Mouse (Mus musculus) embryonic facial prominence, embryonic 12.5 days (tissue): ENCODE results near the gene Polr3h. TPM values are rescaled to one million over a fixed set of nuclear protein-coding genes. Genes with fewer than 3 reads are reported as not detected.
"Not testable (repeated sequence)": the region's sequence is repeated elsewhere in the genome, so short reads cannot be mapped to it uniquely, and the experiment has no call there.

Experiments
- ATAC-seq: fragments of 200-750 bp; cut with Nextera tagmentation; 2 replicates; pipeline ENCODE4 v1.8.0; 2017; ENCODE audit not compliant: insufficient number of reproducible peaks, insufficient read depth, low FRiP score, low TSS enrichment
- H3K27ac ChIP-seq: fragments of 300-500 bp; sonication (generic); 2 replicates; pipeline ENCODE4 v1.5.1; 2016; ENCODE audit warnings: mild to moderate bottlenecking
- H3K27me3 ChIP-seq: fragments of 300-500 bp; sonication (generic); 2 replicates; pipeline ENCODE4 v1.6.1; 2016; ENCODE audit warnings: mild to moderate bottlenecking, moderate library complexity
- H3K36me3 ChIP-seq: fragments of 300-500 bp; sonication (generic); 2 replicates; pipeline ENCODE4 v1.6.1; 2016; ENCODE audit warnings: mild to moderate bottlenecking
- H3K4me1 ChIP-seq: fragments of 300-500 bp; sonication (generic); 2 replicates; pipeline ENCODE4 v1.6.1; 2016
- H3K4me2 ChIP-seq: fragments of 300-500 bp; sonication (generic); replicated peaks from 2 replicates; pipeline ENCODE4 v1.6.1; 2016; ENCODE audit warnings: mild to moderate bottlenecking, moderate library complexity
- H3K4me3 ChIP-seq: fragments of 300-500 bp; sonication (generic); 2 replicates; pipeline ENCODE4 v1.5.1; 2016; ENCODE audit warnings: mild to moderate bottlenecking
- H3K9ac ChIP-seq: fragments of 300-500 bp; sonication (generic); 2 replicates; pipeline ENCODE4 v1.6.1; 2016; ENCODE audit warnings: mild to moderate bottlenecking, moderate library complexity
- H3K9me3 ChIP-seq: fragments of 300-500 bp; sonication (generic); 2 replicates; pipeline ENCODE4 v1.6.1; 2016; ENCODE audit warnings: mild to moderate bottlenecking, moderate library complexity
- WGBS: fragments of 180-500 bp; shearing (Covaris S2); methylation state at CpG from one replicate; pipeline ENCODE4 v1.1.7; 2016; 5-methylcytosine and 5-hydroxymethylcytosine counted together
- polyA plus RNA-seq: library from polyadenylated mRNA; unstranded; fragments of >200 nt; fragmentation: Nextera tagmentation; extraction: Ambion mirVana; gene quantifications from 2 replicates; pipeline ENCODE4 v1.2.1, GENCODE M21; 2016

The Polr3h gene
- polyA plus RNA-seq, result 59.3 and 61.3 TPM in 2 replicates

DNA sequence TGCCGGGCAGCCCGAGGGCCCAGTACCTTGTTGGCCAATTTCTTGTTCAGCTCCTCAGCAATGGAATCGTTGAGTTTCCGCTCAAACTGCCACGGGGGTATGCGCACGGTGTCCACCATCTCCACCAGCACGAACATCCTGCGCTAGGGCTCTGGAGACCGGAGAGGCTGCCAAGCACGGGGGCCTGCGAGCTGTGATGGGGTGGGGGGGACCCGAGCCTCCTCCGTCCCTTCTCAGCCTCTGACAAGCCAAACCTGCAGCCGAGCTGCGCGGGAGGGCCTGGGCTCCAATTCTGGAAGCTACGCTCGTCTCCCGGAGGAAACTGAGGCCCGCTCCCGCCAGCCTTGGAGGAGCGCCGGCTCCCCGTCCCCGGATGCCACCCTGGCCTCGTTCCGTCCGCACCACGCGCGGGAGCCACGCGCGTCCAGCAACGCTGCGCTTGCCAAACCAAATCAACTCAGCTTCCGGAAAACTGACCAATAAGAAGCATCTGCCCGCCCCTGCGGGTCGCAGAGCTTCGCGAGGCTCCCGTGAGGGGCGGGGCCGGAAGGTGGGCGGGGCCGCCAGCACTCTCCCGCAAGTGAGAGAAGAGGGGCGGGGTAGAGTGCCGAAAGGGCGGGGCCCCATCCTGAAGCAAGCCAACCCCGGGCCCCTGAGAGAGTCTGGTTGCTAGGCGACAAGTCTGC, at the start of gene Polr3h:
Polr3h (minus strand) TSS at position 481 of the 686 bp plus-strand sequence.
- WGBS, result under 1% methylated on average over 54 of the region's 54 CpGs
- ATAC-seq, result peak; percentile 88
- H3K4me2 ChIP-seq, result peak within 1 kb of the TSS; percentile 95
- peak within 1 kb of the TSS; percentile 47; the same call in 1 of the 2 replicates for H3K27ac ChIP-seq
- H3K4me1 ChIP-seq, result peaks cover 14% of the 10 kb centered on the region
- H3K9me3 ChIP-seq, result no peaks in the 10 kb centered on the region
- peak within 1 kb of the TSS; percentile 80 for H3K4me3 ChIP-seq
- no peaks in the 10 kb centered on the region for H3K27me3 ChIP-seq
- H3K36me3 ChIP-seq, result no peaks in the 10 kb centered on the region
- H3K9ac ChIP-seq, result peak within 1 kb of the TSS; percentile 84

DNA sequence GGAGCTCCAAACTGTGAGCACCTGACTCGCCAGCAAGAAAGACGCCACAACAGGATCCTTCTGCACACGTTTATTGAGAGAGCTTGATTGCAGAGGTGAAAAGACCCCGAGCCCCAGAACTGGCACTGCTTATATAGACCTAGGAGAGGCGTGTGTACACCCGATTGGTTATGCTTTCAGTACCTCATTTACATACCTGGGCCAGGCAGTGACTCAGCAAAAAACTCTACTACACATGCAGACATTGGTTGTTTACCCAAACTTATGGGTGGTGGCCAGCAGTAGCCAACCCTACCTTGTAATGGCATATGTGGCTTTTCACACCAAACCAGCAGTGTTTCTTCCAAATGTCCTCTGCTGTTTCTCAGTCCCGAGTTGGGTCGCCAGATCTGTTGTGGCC, 49.1 kb upstream of the Polr3h start:
- 92% methylated on average over 8 of the region's 8 CpGs for WGBS
- not testable (repeated sequence) for H3K4me3 ChIP-seq, H3K4me1 ChIP-seq, H3K27me3 ChIP-seq, H3K9ac ChIP-seq, H3K9me3 ChIP-seq, H3K4me2 ChIP-seq, H3K27ac ChIP-seq, ATAC-seq, H3K36me3 ChIP-seq

GRCm38 (mm10) chr15:81970498-81970897, 44.5 kb upstream of the Polr3h start:
- 91% methylated on average over 4 of the region's 4 CpGs for WGBS
- not testable (repeated sequence) for H3K36me3 ChIP-seq, H3K4me1 ChIP-seq, H3K9ac ChIP-seq, ATAC-seq, H3K4me2 ChIP-seq, H3K4me3 ChIP-seq, H3K9me3 ChIP-seq, H3K27ac ChIP-seq, H3K27me3 ChIP-seq

DNA sequence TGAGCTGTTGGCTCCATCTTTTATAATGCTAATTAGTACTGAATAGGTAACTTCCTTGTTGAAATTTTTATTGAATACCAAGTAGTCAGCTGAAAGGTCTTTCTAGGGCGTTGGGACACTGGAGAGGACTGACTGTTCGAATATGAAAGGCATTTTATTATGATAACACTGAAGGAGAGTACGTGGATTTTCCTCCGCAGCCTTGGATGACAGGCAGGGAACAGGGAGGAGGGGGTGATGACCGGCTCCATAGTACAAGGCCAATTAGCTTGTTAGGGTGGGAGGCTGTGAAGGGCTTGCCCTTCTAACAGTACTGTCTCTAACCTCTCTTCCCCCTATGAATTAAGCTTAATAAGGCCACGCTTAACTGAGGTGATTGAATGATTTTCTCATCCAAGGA, 43.6 kb upstream of the Polr3h start:
- 75% methylated on average over 6 of the region's 6 CpGs for WGBS
- H3K9me3 ChIP-seq, H3K27me3 ChIP-seq, H3K9ac ChIP-seq, H3K36me3 ChIP-seq, H3K4me1 ChIP-seq, H3K4me3 ChIP-seq, ATAC-seq, H3K4me2 ChIP-seq, H3K27ac ChIP-seq: not testable (repeated sequence)

GRCm38 (mm10) chr15:81969173-81969572, 43.1 kb upstream of the Polr3h start:
- no peak overlapping the region for H3K4me3 ChIP-seq

GRCm38 (mm10) chr15:81968447-81968846, 42.4 kb upstream of the Polr3h start:
- H3K27me3 ChIP-seq, result no peaks in the 10 kb centered on the region
- H3K36me3 ChIP-seq, result no peaks in the 10 kb centered on the region
- no peak overlapping the region for H3K27ac ChIP-seq
- WGBS, result 50% methylated on average over 2 of the region's 2 CpGs
- no peak overlapping the region for H3K4me3 ChIP-seq
- no peaks in the 10 kb centered on the region for H3K4me1 ChIP-seq
- peaks cover 5% of the 10 kb centered on the region; the same call in 1 of the 2 replicates for H3K9me3 ChIP-seq
- no peak for ATAC-seq
- no peak overlapping the region for H3K9ac ChIP-seq
- H3K4me2 ChIP-seq, result no peak overlapping the region

More at GRCm38 (mm10) chr15:81969173-81969572, 43.1 kb upstream of the Polr3h start:
- Histone ChIP-seq H3K27me3 (no peaks in the 10 kb centered on the region), H3K9me3 (peaks cover 5% of the 10 kb centered on the region; the same call in 1 of the 2 replicates), H3K4me1 (no peaks in the 10 kb centered on the region), H3K4me2 (no peak overlapping the region), H3K36me3 (no peaks in the 10 kb centered on the region), H3K9ac (no peak overlapping the region), H3K27ac (no peak overlapping the region)
- no peak for ATAC-seq
- 60% methylated on average over 7 of the region's 7 CpGs for WGBS

DNA sequence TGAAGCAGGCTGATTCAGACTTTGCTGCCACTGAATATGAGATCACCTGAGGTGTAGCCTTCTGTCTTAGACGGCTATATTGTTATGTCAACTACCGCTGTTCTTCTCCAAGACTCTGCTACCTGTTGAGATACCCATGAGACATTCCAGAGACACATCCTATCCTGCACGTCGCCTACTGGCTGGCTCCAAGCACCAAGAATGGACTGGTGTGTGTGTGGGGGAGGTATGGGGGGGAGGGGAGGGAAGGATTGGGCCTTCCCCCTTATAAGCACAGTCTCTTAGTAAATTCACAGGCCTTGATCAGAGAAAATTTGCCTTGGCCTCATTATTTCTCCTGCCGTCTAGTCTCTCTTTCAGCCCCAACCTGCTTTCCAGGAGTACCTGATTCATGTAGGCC, 41.8 kb upstream of the Polr3h start:
- 88% methylated on average over 5 of the region's 5 CpGs for WGBS

DNA sequence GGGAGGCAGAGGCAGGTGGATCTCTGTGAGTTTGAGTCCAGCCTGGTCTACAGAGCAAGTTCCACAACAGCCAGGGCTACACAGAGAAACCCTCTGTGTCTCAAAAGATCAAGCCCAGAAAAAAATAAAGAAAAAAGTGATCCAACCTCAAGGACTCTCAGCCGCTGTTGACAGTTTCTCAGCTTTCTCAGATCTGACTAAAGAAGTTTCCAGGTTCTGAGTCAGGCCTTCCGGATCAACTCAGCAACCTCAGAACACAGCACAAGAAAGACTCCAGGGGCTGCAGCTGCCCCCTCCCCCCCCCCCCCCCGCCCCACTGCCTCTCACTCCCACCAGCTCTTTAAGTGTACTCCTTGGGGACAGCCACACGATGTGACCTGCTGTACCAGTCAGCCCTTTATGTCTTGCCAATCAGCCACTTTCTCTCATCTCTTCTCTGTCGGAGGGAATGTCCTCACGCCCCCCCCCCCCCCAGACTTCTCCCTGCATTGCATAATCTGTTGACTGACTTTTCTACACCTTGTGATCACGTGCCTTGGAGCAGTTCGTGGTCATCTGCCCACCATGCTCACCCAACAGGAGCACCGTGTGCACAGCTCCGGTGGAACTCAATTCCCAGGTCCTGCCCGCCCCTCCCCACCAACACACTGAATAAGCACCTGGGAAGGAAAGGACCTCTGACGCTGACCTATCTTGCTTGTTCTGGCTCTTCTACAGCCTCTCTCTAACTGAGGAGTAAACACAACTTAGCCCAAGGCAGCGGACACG, 40.2 kb upstream of the Polr3h start:
- Histone ChIP-seq H3K4me2 (no peak overlapping the region), H3K9ac (no peak overlapping the region), H3K36me3 (no peaks in the 10 kb centered on the region), H3K27me3 (no peaks in the 10 kb centered on the region), H3K27ac (no peak overlapping the region), H3K9me3 (no peaks in the 10 kb centered on the region), H3K4me1 (no peaks in the 10 kb centered on the region), H3K4me3 (no peak overlapping the region)
- no peak for ATAC-seq
- WGBS, result 89% methylated on average over 11 of the region's 14 CpGs

More for the DNA sequence above, 41.8 kb upstream of the Polr3h start:
- Histone ChIP-seq H3K4me2 (no peak overlapping the region), H3K4me3 (no peak overlapping the region), H3K4me1 (no peaks in the 10 kb centered on the region), H3K9me3 (peaks cover 5% of the 10 kb centered on the region; the same call in 1 of the 2 replicates), H3K27ac (no peak overlapping the region), H3K27me3 (no peaks in the 10 kb centered on the region), H3K36me3 (no peaks in the 10 kb centered on the region), H3K9ac (no peak overlapping the region)
- no peak for ATAC-seq

GRCm38 (mm10) chr15:81964980-81965545, 39.0 kb upstream of the Polr3h start:
- Histone ChIP-seq H3K9me3 (no peaks in the 10 kb centered on the region), H3K4me2 (no peak overlapping the region), H3K9ac (no peak overlapping the region), H3K27ac (no peak overlapping the region), H3K4me3 (no peak overlapping the region), H3K36me3 (no peaks in the 10 kb centered on the region), H3K4me1 (0 out of 2 replicates have a peak, but pooled peaks cover 2% of the 10 kb centered on the region), H3K27me3 (no peaks in the 10 kb centered on the region)
- WGBS, result 47% methylated on average over 4 of the region's 4 CpGs
- ATAC-seq, result no peak

DNA sequence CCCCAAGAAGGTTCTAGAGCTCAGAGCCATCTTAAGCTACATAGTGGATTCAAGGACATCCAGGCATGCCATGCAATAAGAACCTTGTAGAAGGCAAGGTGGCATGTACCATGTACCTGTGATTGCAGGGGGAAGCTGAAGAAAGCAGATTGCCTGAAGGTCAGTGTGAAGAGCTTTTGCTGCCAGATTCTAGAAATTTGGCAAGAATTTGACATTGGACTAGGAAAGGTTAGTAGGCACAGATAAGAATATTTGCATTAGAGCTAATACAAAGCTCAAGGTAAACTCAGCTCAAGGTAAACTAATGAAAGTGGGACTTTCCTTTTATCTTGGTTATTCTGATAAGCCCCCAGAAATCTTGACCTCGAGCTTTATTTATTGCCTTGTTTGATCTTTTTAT, 38.2 kb upstream of the Polr3h start:
- ATAC-seq, result no peak

DNA sequence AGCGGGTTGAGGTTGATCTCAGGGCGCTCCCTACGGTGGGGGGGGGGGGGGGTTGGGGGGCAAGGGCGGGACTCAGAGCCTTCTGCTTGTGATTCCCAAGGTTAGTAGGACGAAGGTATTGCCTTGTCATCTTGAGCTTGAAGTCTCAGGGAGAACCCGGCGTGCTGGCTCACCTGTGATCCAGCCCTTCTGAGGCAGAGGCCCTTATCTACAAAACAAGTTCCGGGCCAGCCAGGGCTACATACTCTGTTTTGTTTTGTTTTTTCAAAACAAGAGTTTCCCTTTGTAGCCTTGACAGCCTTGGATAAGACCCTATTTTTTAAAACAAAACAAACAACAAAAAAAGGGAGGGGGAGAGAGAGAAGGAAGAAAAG, 35.0 kb upstream of the Polr3h start:
- Histone ChIP-seq H3K27ac (no peak overlapping the region), H3K4me1 (0 out of 2 replicates have a peak, but pooled peaks cover 2% of the 10 kb centered on the region), H3K27me3 (no peaks in the 10 kb centered on the region), H3K4me2 (peak overlapping the region; percentile 100), H3K4me3 (peak overlapping the region; percentile 66), H3K9ac (peak overlapping the region; percentile 68; the same call in 1 of the 2 replicates), H3K9me3 (no peaks in the 10 kb centered on the region), H3K36me3 (no peaks in the 10 kb centered on the region)
- 2% methylated on average over 7 of the region's 8 CpGs for WGBS
- ATAC-seq, result no peak

More for the DNA sequence above, 38.2 kb upstream of the Polr3h start:
- no peaks in the 10 kb centered on the region for H3K36me3 ChIP-seq
- H3K9ac ChIP-seq, result no peak overlapping the region
- 65% methylated on average over 1 of the region's 1 CpGs for WGBS
- H3K4me2 ChIP-seq, result no peak overlapping the region
- no peaks in the 10 kb centered on the region for H3K9me3 ChIP-seq
- no peak overlapping the region for H3K27ac ChIP-seq
- no peak overlapping the region for H3K4me3 ChIP-seq
- 0 out of 2 replicates have a peak, but pooled peaks cover 2% of the 10 kb centered on the region for H3K4me1 ChIP-seq
- H3K27me3 ChIP-seq, result no peaks in the 10 kb centered on the region
